Mouse (Mus musculus) neural tube, embryonic 13.5 days (tissue): ENCODE data around the gene Trub1. TPM values are rescaled to one million over a fixed set of nuclear protein-coding genes. Genes with fewer than 3 reads are reported as not detected.

ENCODE experiments used
- ATAC-seq: fragments of 200-750 bp; cut with Nextera tagmentation; 2 replicates; pipeline ENCODE4 v1.8.0; 2017; ENCODE audit warnings: low read depth, mild to moderate bottlenecking, moderate TSS enrichment, moderate library complexity
- H3K27ac ChIP-seq: fragments of 300-500 bp; sonication (generic); replicated peaks from 2 replicates; pipeline ENCODE4 v1.5.1; 2015; ENCODE audit warnings: moderate library complexity, mild to moderate bottlenecking, inconsistent platforms
- H3K27me3 ChIP-seq: fragments of 300-500 bp; sonication (generic); 2 replicates; pipeline ENCODE4 v1.6.1; 2015; ENCODE audit warnings: mild to moderate bottlenecking, inconsistent platforms
- H3K36me3 ChIP-seq: fragments of 300-500 bp; sonication (generic); 2 replicates; pipeline ENCODE4 v1.6.1; 2015; ENCODE audit warnings: mild to moderate bottlenecking, inconsistent platforms
- H3K4me1 ChIP-seq: fragments of 300-500 bp; sonication (generic); replicated peaks from 2 replicates; pipeline ENCODE4 v1.6.1; 2015; ENCODE audit warnings: inconsistent platforms
- H3K4me2 ChIP-seq: fragments of 300-500 bp; sonication (generic); 2 replicates; pipeline ENCODE4 v1.6.1; 2015; ENCODE audit warnings: inconsistent platforms, mild to moderate bottlenecking, moderate library complexity
- H3K4me3 ChIP-seq: fragments of 300-500 bp; sonication (generic); 2 replicates; pipeline ENCODE4 v1.5.1; 2015; ENCODE audit warnings: mild to moderate bottlenecking, inconsistent platforms
- H3K9ac ChIP-seq: fragments of 300-500 bp; sonication (generic); 2 replicates; pipeline ENCODE4 v1.6.1; 2015; ENCODE audit warnings: moderate library complexity, mild to moderate bottlenecking, inconsistent platforms
- H3K9me3 ChIP-seq: fragments of 300-500 bp; sonication (generic); 2 replicates; pipeline ENCODE4 v1.6.1; 2016; ENCODE audit warnings: inconsistent platforms
- WGBS: fragments of 180-500 bp; shearing (Covaris S2); methylation state at CpG from one replicate; pipeline ENCODE4 v1.1.7; 2015; 5-methylcytosine and 5-hydroxymethylcytosine counted together
- polyA plus RNA-seq: library from polyadenylated mRNA; unstranded; fragments of >200 nt; fragmentation: Nextera tagmentation; extraction: Ambion mirVana; gene quantifications from 2 replicates; pipeline ENCODE4 v1.2.1, GENCODE M21; 2015

Gene Trub1
- polyA plus RNA-seq, 1 experiment from 2014 or later: 15.1 TPM

DNA sequence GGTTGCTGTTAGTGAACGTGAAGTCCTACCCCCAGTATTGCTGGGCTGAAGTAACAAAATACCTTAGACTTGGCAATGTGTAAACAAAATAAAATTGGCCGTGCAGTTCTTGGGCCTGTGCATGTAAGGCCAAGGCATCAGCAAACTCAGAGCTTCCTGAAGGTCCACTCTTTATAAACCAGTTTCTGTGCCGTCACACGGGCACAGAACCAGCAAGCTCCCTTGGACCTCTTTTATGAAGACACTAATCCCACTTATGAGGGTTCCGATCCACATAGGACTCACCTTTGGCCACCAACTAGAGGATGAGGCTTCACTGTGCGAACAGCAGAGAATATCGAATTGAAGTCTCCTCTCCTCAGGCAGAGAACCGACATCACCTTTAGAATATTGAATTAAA lies 25.9 kb upstream of the Trub1 start:
- WGBS: 93% methylated on average over 8 of the region's 8 CpGs
- H3K27me3 ChIP-seq: no peaks in the 10 kb centered on the region; the same call in 1 of the 2 replicates
- peaks cover 5% of the 10 kb centered on the region; the same call in 1 of the 2 replicates for H3K4me1 ChIP-seq
- ATAC-seq: no peak
- H3K9ac ChIP-seq: no peak overlapping the region
- no peak overlapping the region for H3K4me3 ChIP-seq
- no peak overlapping the region for H3K27ac ChIP-seq
- H3K9me3 ChIP-seq: no peaks in the 10 kb centered on the region
- H3K4me2 ChIP-seq: no peak overlapping the region
- H3K36me3 ChIP-seq: no peaks in the 10 kb centered on the region

GRCm38 (mm10) chr19:57427756-57428438 lies 24.8 kb upstream of the Trub1 start:
- no peaks in the 10 kb centered on the region for H3K36me3 ChIP-seq
- no peaks in the 10 kb centered on the region for H3K9me3 ChIP-seq
- H3K9ac ChIP-seq: no peak overlapping the region
- no peak for ATAC-seq
- H3K4me1 ChIP-seq: peaks cover 14% of the 10 kb centered on the region
- no peak overlapping the region for H3K4me2 ChIP-seq
- H3K27me3 ChIP-seq: no peaks in the 10 kb centered on the region; the same call in 1 of the 2 replicates
- H3K27ac ChIP-seq: no peak overlapping the region
- WGBS: 80% methylated on average over 14 of the region's 14 CpGs
- no peak overlapping the region for H3K4me3 ChIP-seq

DNA sequence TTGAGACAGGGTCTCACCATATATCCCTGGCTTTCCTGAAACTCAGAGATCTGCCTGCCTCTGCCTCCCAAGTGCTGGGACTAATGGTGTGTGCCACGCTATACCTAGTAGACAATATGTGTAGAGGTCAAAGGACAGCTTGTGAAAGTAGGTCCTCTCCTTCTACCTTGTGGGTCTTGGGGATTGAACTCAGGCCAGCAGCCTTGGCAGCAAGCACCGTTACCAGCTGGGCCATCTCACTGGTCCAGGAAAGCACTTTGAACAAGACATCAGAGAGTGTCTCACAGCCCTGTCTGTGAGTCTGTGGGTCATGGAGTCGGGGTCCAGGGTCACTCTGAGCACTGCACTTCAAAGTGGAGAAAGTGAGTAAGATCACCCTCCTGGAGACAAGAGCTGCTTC lies 24.1 kb upstream of the Trub1 start:
- Histone ChIP-seq H3K9ac (no peak overlapping the region), H3K36me3 (no peaks in the 10 kb centered on the region), H3K4me2 (no peak overlapping the region), H3K27ac (no peak overlapping the region), H3K4me1 (peaks cover 21% of the 10 kb centered on the region), H3K9me3 (no peaks in the 10 kb centered on the region), H3K4me3 (no peak overlapping the region), H3K27me3 (no peaks in the 10 kb centered on the region; the same call in 1 of the 2 replicates)
- no peak for ATAC-seq
- WGBS: 84% methylated on average over 3 of the region's 3 CpGs

DNA sequence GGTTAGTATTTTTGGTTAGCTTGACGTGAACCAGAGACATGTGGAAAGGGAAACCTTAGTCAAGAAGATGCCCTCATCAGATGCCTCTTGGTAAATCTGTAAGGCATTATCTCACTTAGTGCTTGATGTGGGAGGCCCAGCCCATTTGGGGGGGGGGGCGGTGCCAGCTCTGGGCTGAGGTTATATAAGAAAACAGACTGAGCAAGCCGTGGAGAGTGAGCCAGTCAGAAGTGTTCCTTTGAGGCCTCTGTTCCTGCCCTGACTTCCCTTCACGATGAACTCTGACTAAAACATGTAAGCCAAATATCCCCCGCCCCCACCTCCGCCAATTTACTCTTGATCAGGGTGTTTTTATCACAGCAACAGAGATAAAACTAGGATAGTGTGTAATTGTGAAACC lies 22.8 kb upstream of the Trub1 start:
- no peak overlapping the region for H3K9ac ChIP-seq
- no peaks in the 10 kb centered on the region for H3K9me3 ChIP-seq
- ATAC-seq: no peak
- no peak overlapping the region for H3K4me3 ChIP-seq
- H3K27ac ChIP-seq: no peak overlapping the region
- peaks cover 31% of the 10 kb centered on the region for H3K4me1 ChIP-seq
- 86% methylated on average over 6 of the region's 6 CpGs for WGBS
- no peak overlapping the region for H3K4me2 ChIP-seq
- no peaks in the 10 kb centered on the region for H3K36me3 ChIP-seq
- no peaks in the 10 kb centered on the region; the same call in 1 of the 2 replicates for H3K27me3 ChIP-seq

DNA sequence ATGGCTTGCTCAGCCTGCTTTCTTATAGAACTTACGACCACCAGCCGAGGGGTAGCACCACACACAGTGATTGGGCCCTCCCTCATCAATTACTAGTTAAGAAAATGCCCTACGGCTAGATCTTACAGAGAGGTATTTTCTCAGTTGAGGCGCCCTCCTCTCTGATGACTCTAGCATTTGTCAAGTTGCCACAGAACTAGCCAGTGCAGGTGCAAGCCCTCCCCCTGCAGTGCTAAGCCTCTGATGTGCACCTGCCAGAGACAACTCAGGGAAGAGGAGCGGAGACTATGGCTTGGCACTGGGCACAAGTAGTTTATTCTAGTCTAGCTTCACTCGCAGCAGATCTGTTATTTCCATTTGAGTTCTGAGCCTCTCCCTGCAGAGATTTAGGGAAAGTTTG lies 21.2 kb upstream of the Trub1 start:
- no peak overlapping the region for H3K9ac ChIP-seq

DNA sequence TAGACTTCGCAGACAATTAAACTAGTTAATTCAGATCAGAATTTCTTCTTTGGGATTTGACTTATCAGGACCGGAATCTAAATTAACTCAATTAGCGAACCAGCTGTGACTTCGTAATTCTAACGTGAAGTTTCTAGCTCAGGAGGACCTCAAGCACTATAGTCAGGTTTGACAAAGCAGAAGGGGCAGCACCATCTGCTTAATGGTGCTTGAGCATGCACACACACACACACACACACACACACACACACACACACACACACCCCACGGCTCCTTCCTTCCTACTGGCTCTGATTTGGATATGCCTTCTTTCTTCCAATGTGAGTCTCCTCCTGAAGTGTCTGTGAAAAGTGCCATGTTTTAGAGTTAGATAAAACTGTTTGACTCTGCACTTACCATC lies 18.7 kb upstream of the Trub1 start:
- Histone ChIP-seq H3K9ac (no peak overlapping the region), H3K27me3 (no peaks in the 10 kb centered on the region; the same call in 1 of the 2 replicates), H3K4me2 (no peak overlapping the region), H3K36me3 (no peaks in the 10 kb centered on the region), H3K4me1 (peaks cover 44% of the 10 kb centered on the region), H3K9me3 (no peaks in the 10 kb centered on the region), H3K27ac (no peak overlapping the region), H3K4me3 (no peak overlapping the region)
- WGBS: 47% methylated on average over 6 of the region's 6 CpGs
- ATAC-seq: peak; percentile 71

More for the DNA sequence above, 21.2 kb upstream of the Trub1 start:
- Histone ChIP-seq H3K36me3 (no peaks in the 10 kb centered on the region), H3K27ac (no peak overlapping the region), H3K9me3 (no peaks in the 10 kb centered on the region), H3K27me3 (no peaks in the 10 kb centered on the region; the same call in 1 of the 2 replicates), H3K4me3 (no peak overlapping the region), H3K4me1 (peaks cover 32% of the 10 kb centered on the region), H3K4me2 (no peak overlapping the region)
- ATAC-seq: no peak
- WGBS: 31% methylated on average over 6 of the region's 6 CpGs

- H3K9ac ChIP-seq: no peak overlapping the region
- H3K36me3 ChIP-seq: no peaks in the 10 kb centered on the region
- no peak overlapping the region for H3K4me3 ChIP-seq
- peaks cover 50% of the 10 kb centered on the region for H3K4me1 ChIP-seq
- H3K9me3 ChIP-seq: no peaks in the 10 kb centered on the region
- ATAC-seq: no peak
- no peaks in the 10 kb centered on the region for H3K27me3 ChIP-seq
- 64% methylated on average over 10 of the region's 10 CpGs for WGBS
- H3K27ac ChIP-seq: 0 out of 2 replicates have a peak overlapping the region, but pooled peaks have one; percentile 10
- H3K4me2 ChIP-seq: no peak overlapping the region
These were observed 16.1 kb upstream of the Trub1 start for GRCm38 (mm10) chr19:57436586-57437021.

GRCm38 (mm10) chr19:57437042-57437441 lies 15.7 kb upstream of the Trub1 start:
- no peak overlapping the region for H3K27ac ChIP-seq
- no peaks in the 10 kb centered on the region for H3K36me3 ChIP-seq
- H3K9ac ChIP-seq: no peak overlapping the region
- H3K4me2 ChIP-seq: no peak overlapping the region
- peaks cover 48% of the 10 kb centered on the region for H3K4me1 ChIP-seq
- no peaks in the 10 kb centered on the region for H3K9me3 ChIP-seq
- no peak overlapping the region for H3K4me3 ChIP-seq
- WGBS: 55% methylated on average over 7 of the region's 7 CpGs
- no peak for ATAC-seq
- H3K27me3 ChIP-seq: no peaks in the 10 kb centered on the region

- peaks cover 3% of the 10 kb centered on the region; the same call in 1 of the 2 replicates for H3K27me3 ChIP-seq
- H3K9me3 ChIP-seq: no peaks in the 10 kb centered on the region
- no peaks in the 10 kb centered on the region for H3K36me3 ChIP-seq
- H3K4me2 ChIP-seq: no peak overlapping the region
- H3K27ac ChIP-seq: no peak overlapping the region
- peaks cover 44% of the 10 kb centered on the region for H3K4me1 ChIP-seq
- H3K4me3 ChIP-seq: no peak overlapping the region
- ATAC-seq: no peak
- no peak overlapping the region for H3K9ac ChIP-seq
- 90% methylated on average over 5 of the region's 5 CpGs for WGBS
These were observed 13.4 kb upstream of the Trub1 start for GRCm38 (mm10) chr19:57439296-57439695.

- H3K4me1 ChIP-seq: peaks cover 43% of the 10 kb centered on the region
- H3K36me3 ChIP-seq: no peaks in the 10 kb centered on the region
- H3K9ac ChIP-seq: no peak overlapping the region
- H3K4me3 ChIP-seq: no peak overlapping the region
- 29% methylated on average over 7 of the region's 7 CpGs for whole genome bisulfite sequencing
- no peak for ATAC-seq
- no peak overlapping the region for H3K27ac ChIP-seq
- no peak overlapping the region for H3K4me2 ChIP-seq
- H3K9me3 ChIP-seq: no peaks in the 10 kb centered on the region
- peaks cover 3% of the 10 kb centered on the region for H3K27me3 ChIP-seq
These were observed 11.2 kb upstream of the Trub1 start for GRCm38 (mm10) chr19:57441501-57441900.

DNA sequence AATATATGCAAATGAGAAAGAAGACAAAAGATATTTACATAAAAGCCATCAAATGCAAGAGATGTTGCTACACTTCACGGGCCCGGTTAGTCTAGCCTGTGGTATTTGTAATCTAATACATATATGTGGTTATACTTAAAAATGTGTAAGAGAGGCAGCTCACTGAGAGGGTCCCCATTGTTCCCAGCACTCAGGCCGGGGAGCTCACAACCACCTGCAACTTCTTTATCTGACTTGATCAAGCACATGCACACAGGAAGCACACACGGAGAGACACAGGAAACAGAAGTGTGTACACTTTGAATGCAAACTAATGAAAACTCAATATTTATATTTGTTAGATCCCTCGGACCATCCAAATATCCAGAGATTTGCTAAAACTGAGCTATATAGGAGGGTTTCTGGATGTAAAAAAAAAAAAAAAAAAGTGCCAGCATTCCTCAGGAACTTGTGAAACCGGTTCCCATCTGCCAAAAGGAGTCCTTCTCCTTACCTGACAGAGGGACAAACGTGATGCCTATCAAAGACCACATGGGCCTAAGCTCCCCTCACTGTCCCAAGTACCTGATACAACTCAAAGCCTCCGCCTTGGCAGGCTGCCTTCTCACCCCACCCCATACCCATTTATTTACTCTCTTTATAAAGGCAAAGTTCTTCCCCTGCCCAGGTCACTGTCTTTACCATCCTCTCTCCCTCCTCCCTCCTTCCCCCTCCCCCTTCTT lies 9.6 kb upstream of the Trub1 start:
- no peak overlapping the region for H3K4me3 ChIP-seq
- 46% methylated on average over 8 of the region's 8 CpGs for WGBS
- no peak for ATAC-seq
- H3K36me3 ChIP-seq: no peaks in the 10 kb centered on the region
- H3K9ac ChIP-seq: no peak overlapping the region
- no peak overlapping the region for H3K4me2 ChIP-seq
- no peaks in the 10 kb centered on the region for H3K9me3 ChIP-seq
- no peak overlapping the region for H3K27ac ChIP-seq
- H3K27me3 ChIP-seq: peaks cover 3% of the 10 kb centered on the region
- peaks cover 33% of the 10 kb centered on the region for H3K4me1 ChIP-seq

GRCm38 (mm10) chr19:57445049-57445448 lies 7.7 kb upstream of the Trub1 start:
- Histone ChIP-seq H3K4me1 (peaks cover 31% of the 10 kb centered on the region), H3K4me3 (no peak overlapping the region), H3K27me3 (peaks cover 3% of the 10 kb centered on the region), H3K27ac (no peak overlapping the region), H3K4me2 (no peak overlapping the region), H3K9ac (no peak overlapping the region), H3K36me3 (no peaks in the 10 kb centered on the region), H3K9me3 (no peaks in the 10 kb centered on the region)
- no peak for ATAC-seq
- 35% methylated on average over 5 of the region's 5 CpGs for WGBS
